Comparison of ENCODE assay signal across 12 mouse cellular contexts in genomic region chr7:49908990-49909411, GRCm38 (mm10). TPM values are rescaled to one million over a fixed set of nuclear protein-coding genes. Genes with fewer than 3 reads are reported as not detected.
A peak's percentile ranks its signal among the peaks of the same experiment; 100 is the strongest.
DNase-seq lines count a peak whose midpoint lies in the region; ATAC-seq and TF ChIP-seq lines count a peak whose summit lies in the region.
"Had no signal": no experiment of that assay in that cellular context is flagged by ENCODE, and none has a peak within 500 bp of the region (broad histone marks: within the 10 kb centered on the region; RNA-seq: fewer than 3 reads in every experiment).

No protein-coding gene starts in this region.

- H3K36me3 ChIP-seq in midbrain, embryonic 10.5 days, result no peaks in the 10 kb centered on the region
- no peaks in the 10 kb centered on the region for H3K36me3 ChIP-seq in midbrain, postnatal 0 days (ENCODE audit: insufficient read depth, low read length)
- H3K36me3 ChIP-seq in hindbrain, embryonic 13.5 days, result no peaks in the 10 kb centered on the region

- no peak for ATAC-seq in midbrain, postnatal 0 days (ENCODE audit: low FRiP score)
- ATAC-seq in hindbrain, embryonic 13.5 days (ENCODE audit: low FRiP score), result peak; percentile 33; the same call in 1 of the 2 replicates

- H3K9me3 ChIP-seq in midbrain, embryonic 10.5 days (replicated peaks), result no peaks in the 10 kb centered on the region
- no peaks in the 10 kb centered on the region for H3K9me3 ChIP-seq in midbrain, postnatal 0 days (ENCODE audit: low read length)
- no peaks in the 10 kb centered on the region for H3K9me3 ChIP-seq in hindbrain, embryonic 13.5 days

- peak overlapping the region; percentile 42 for H3K4me3 ChIP-seq in midbrain, embryonic 10.5 days
- H3K4me3 ChIP-seq in midbrain, postnatal 0 days (ENCODE audit: low read depth, low read length), result no peak overlapping the region
- peak overlapping the region; percentile 51 for H3K4me3 ChIP-seq in hindbrain, embryonic 13.5 days

- H3K4me2 ChIP-seq in midbrain, postnatal 0 days (ENCODE audit: low read depth, low read length, poor library complexity, severe bottlenecking), result no peak overlapping the region
- H3K4me2 ChIP-seq in hindbrain, embryonic 13.5 days, result peak overlapping the region; percentile 60

- intact Hi-C loops in left cerebral cortex, postnatal 10 days (cut with DNase I), result no loop called here

- peaks cover 35% of the 10 kb centered on the region for H3K4me1 ChIP-seq in midbrain, embryonic 10.5 days
- no peaks in the 10 kb centered on the region for H3K4me1 ChIP-seq in midbrain, postnatal 0 days (ENCODE audit: insufficient read depth, low read length)
- peaks cover 30% of the 10 kb centered on the region for H3K4me1 ChIP-seq in hindbrain, embryonic 13.5 days (replicated peaks)

- TF ChIP-seq CTCF in midbrain, postnatal 0 days (IDR thresholded peaks at IDR 0.05), result no peak

- 0% methylated on average over 26 of the region's 26 CpGs for WGBS in midbrain, embryonic 10.5 days
- WGBS in midbrain, postnatal 0 days, result under 1% methylated on average over 26 of the region's 26 CpGs
- under 1% methylated on average over 26 of the region's 26 CpGs for WGBS in hindbrain, embryonic 13.5 days

- 0 out of 2 replicates have a peak overlapping the region, but pooled peaks have one; percentile 33 for H3K27ac ChIP-seq in midbrain, embryonic 10.5 days (replicated peaks)
- H3K27ac ChIP-seq in midbrain, postnatal 0 days (ENCODE audit: low read depth, low read length), result no peak overlapping the region
- H3K27ac ChIP-seq in hindbrain, embryonic 13.5 days, result peak overlapping the region; percentile 95

- DNase-seq in midbrain, embryonic 10.5 days (ENCODE audit: low spot score), result peak; percentile 65
- no peak for DNase-seq in midbrain, postnatal 0 days (ENCODE audit: low spot score)
- peak; percentile 48 to 66 for DNase-seq in kidney, postnatal 25 days
- DNase-seq in retina, postnatal 1 day, result peak; percentile 67
- no peak for DNase-seq in layer of hippocampus, postnatal 36 days
- no peak for DNase-seq in left cerebral cortex, postnatal 10 days (ENCODE audit: extremely low spot score in 1 of 2, low spot score in 2 of 2)
- no peak for DNase-seq in spleen, postnatal 36 days (ENCODE audit: low spot score in 2 of 2)
- DNase-seq: adrenal gland, postnatal 36 days had no signal

- no peak overlapping the region for H3K9ac ChIP-seq in midbrain, postnatal 0 days (replicated peaks; ENCODE audit: low read length, poor library complexity, severe bottlenecking)
- H3K9ac ChIP-seq in hindbrain, embryonic 13.5 days, result peak overlapping the region; percentile 67

- H3K27me3 ChIP-seq in midbrain, embryonic 10.5 days (ENCODE audit: low read depth, poor library complexity, severe bottlenecking), result peaks cover 100% of the 10 kb centered on the region
- H3K27me3 ChIP-seq in midbrain, postnatal 0 days (ENCODE audit: insufficient read depth, low read length), result peaks cover 62% of the 10 kb centered on the region
- peaks cover 94% of the 10 kb centered on the region for H3K27me3 ChIP-seq in hindbrain, embryonic 13.5 days

RNA-seq across cellular contexts. Expression of gene Slc6a5, which starts 0.9 kb away (rescaled TPM):
- polyA plus RNA-seq in midbrain, embryonic 10.5 days (2016; fragmentation: Nextera tagmentation; extraction: Ambion mirVana), result not detected in 2 replicates
- 2.7 and 6.6 TPM in 2 replicates for total RNA-seq in midbrain, postnatal 0 days (2014; rRNA removed)
- 0.22 and 0.36 TPM in 2 replicates for polyA plus RNA-seq in midbrain, postnatal 0 days (2015; fragmentation: Nextera tagmentation; extraction: Ambion mirVana)
- 12.5 and 13.0 TPM in 2 replicates for polyA plus RNA-seq in hindbrain, embryonic 13.5 days (2015; fragmentation: Nextera tagmentation; extraction: Ambion mirVana)
- total RNA-seq in layer of hippocampus, postnatal 36 days (2021), result under 1 TPM in 1 of 2 experiments, not detected in 1; 0.05 TPM
- total RNA-seq in left cerebral cortex, postnatal 10 days (2021), result under 1 TPM; 0.10 to 0.17 TPM
- total RNA-seq: common myeloid progenitor, adult 5-6 weeks had no signal
- polyA plus RNA-seq: heart, embryonic 14.5 days; liver, embryonic 16.5 days had no signal

Comparison
In these comparisons a context has a peak if more than half of its experiments do, and no peak if none do; other contexts are left out.
1. DNase-seq: peak in midbrain, embryonic 10.5 days (single experiment), kidney, postnatal 25 days (2 of 2) and retina, postnatal 1 day (single experiment); none in midbrain, postnatal 0 days (single experiment), layer of hippocampus, postnatal 36 days (0 of 2), left cerebral cortex, postnatal 10 days (0 of 2) and spleen, postnatal 36 days (0 of 2).